In the genomic region with DNA sequence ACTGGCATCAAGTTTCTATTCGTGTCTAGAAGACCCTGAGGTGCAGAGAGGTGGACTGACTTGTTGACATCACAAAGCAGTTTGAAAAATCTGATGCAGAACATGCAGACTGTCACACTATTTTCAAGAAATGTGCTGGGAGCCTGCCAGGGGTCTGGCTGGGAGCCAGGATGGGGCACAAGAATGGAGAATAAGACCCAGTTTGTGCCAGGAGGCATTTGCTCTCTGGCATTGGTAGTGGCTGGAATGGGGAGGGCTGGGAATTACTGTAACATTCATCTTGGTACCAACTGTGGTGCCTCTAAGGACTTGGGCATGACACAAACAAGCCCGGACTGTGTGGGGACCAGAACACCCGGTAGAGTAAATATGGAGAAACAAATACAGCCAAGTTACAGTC, we compare ENCODE assay signal across 9 mouse cellular contexts.
DNase-seq lines count a peak whose midpoint lies in the region; ATAC-seq and TF ChIP-seq lines count a peak whose summit lies in the region.
"Had no signal": no experiment of that assay in that cellular context is flagged by ENCODE, and none has a peak within 500 bp of the region (broad histone marks: within the 10 kb centered on the region; RNA-seq: fewer than 3 reads in every experiment).

No protein-coding gene starts in this region.

- intact Hi-C loops in gastrocnemius, adult 2 months (cut with DNase I) = no loop called here
- intact Hi-C loops in gastrocnemius, postnatal 36 days (cut with DNase I) = no loop called here

- no peak overlapping the region for H3K9ac ChIP-seq in midbrain, embryonic 14.5 days (replicated peaks; ENCODE audit: low read length)
- H3K9ac ChIP-seq: midbrain, embryonic 12.5 days had no signal

- no peak overlapping the region for H3K27ac ChIP-seq in gastrocnemius, adult 2 months
- no peak overlapping the region for H3K27ac ChIP-seq in midbrain, embryonic 14.5 days (replicated peaks; ENCODE audit: low read depth, low read length)
- no peak overlapping the region for H3K27ac ChIP-seq in midbrain, embryonic 10.5 days (replicated peaks)
- H3K27ac ChIP-seq: midbrain, embryonic 12.5 days had no signal

- no peaks in the 10 kb centered on the region for H3K36me3 ChIP-seq in midbrain, embryonic 14.5 days (ENCODE audit: control insufficient read depth, insufficient read depth, low read length)
- no peaks in the 10 kb centered on the region for H3K36me3 ChIP-seq in midbrain, embryonic 10.5 days
- H3K36me3 ChIP-seq: midbrain, embryonic 12.5 days had no signal

- ATAC-seq in midbrain, embryonic 14.5 days (ENCODE audit: low FRiP score, low TSS enrichment) = no peak
- peak; percentile 22 for ATAC-seq in frontal cortex, adult (ENCODE audit: low TSS enrichment)
- ATAC-seq in activated CD4-positive, CD25-positive, alpha-beta regulatory T cell, adult 4 months = no peak

- 0 out of 2 replicates have a peak, but pooled peaks cover 2% of the 10 kb centered on the region for H3K4me1 ChIP-seq in midbrain, embryonic 14.5 days (ENCODE audit: control insufficient read depth, insufficient read depth, low read length)
- H3K4me1 ChIP-seq in midbrain, embryonic 10.5 days = no peaks in the 10 kb centered on the region
- H3K4me1 ChIP-seq: midbrain, embryonic 12.5 days had no signal

- no peaks in the 10 kb centered on the region for H3K9me3 ChIP-seq in midbrain, embryonic 14.5 days (ENCODE audit: control insufficient read depth, low read length)
- H3K9me3 ChIP-seq in midbrain, embryonic 10.5 days (replicated peaks) = no peaks in the 10 kb centered on the region
- H3K9me3 ChIP-seq: midbrain, embryonic 12.5 days had no signal

- TF ChIP-seq CTCF in gastrocnemius, adult 2 months (IDR thresholded peaks at IDR 0.05) = no peak

- peak; percentile 18 for DNase-seq in gastrocnemius, adult 2 months
- DNase-seq in gastrocnemius, postnatal 36 days = no peak
- peak; percentile 55 for DNase-seq in midbrain, embryonic 14.5 days
- no peak for DNase-seq in midbrain, embryonic 10.5 days (ENCODE audit: low spot score)
- DNase-seq in right cerebral cortex, postnatal 14 days = peak; percentile 37
- DNase-seq in T-cell, adult 2 months (ENCODE audit: low spot score) = no peak

- WGBS in midbrain, embryonic 14.5 days = 67% methylated on average over 3 of the region's 3 CpGs
- WGBS in midbrain, embryonic 10.5 days = 81% methylated on average over 3 of the region's 3 CpGs

- H3K4me2 ChIP-seq in midbrain, embryonic 14.5 days (ENCODE audit: low read length) = no peak overlapping the region
- H3K4me2 ChIP-seq: midbrain, embryonic 12.5 days had no signal

- no peak overlapping the region for H3K4me3 ChIP-seq in gastrocnemius, adult 2 months
- no peak overlapping the region for H3K4me3 ChIP-seq in midbrain, embryonic 14.5 days (replicated peaks; ENCODE audit: low read depth, low read length)
- H3K4me3 ChIP-seq in midbrain, embryonic 10.5 days = no peak overlapping the region
- H3K4me3 ChIP-seq: midbrain, embryonic 12.5 days had no signal

- H3K27me3 ChIP-seq in midbrain, embryonic 14.5 days (ENCODE audit: control insufficient read depth, insufficient read depth, low read length) = no peaks in the 10 kb centered on the region
- no peaks in the 10 kb centered on the region for H3K27me3 ChIP-seq in midbrain, embryonic 10.5 days (ENCODE audit: low read depth, poor library complexity, severe bottlenecking)
- H3K27me3 ChIP-seq: midbrain, embryonic 12.5 days had no signal

Comparison
In these comparisons a context has a peak if more than half of its experiments do, and no peak if none do; other contexts are left out.
1. DNase-seq: peak in gastrocnemius, adult 2 months (single experiment), midbrain, embryonic 14.5 days (single experiment) and right cerebral cortex, postnatal 14 days (single experiment); none in gastrocnemius, postnatal 36 days (0 of 2), midbrain, embryonic 10.5 days (single experiment) and T-cell, adult 2 months (single experiment).